Mouse (Mus musculus) left cerebral cortex, postnatal 36 days (tissue): ENCODE data around the gene Kctd21. TPM values are rescaled to one million over a fixed set of nuclear protein-coding genes. Genes with fewer than 3 reads are reported as not detected.

Source experiments
- DNase-seq, 2 experiments: peaks; one replicate each; pipeline ENCODE4 v3.0.0; 2021 to 2022; ENCODE audit warnings: low spot score in 2 of 2, mixed read lengths in 1 of 2
- intact Hi-C: fragments of 180-260 bp; cut with DNase I; formaldehyde crosslinking; loops from one replicate; pipeline ENCODE4 v1.15.1; 2025
- total RNA-seq, 2 experiments: library from RNA; stranded (reverse); gene quantifications; 2 replicates each; pipeline ENCODE4 v1.2.3; 2021

Gene Kctd21
- total RNA-seq = 10 to 100 TPM; 12.9 to 13.5 TPM

GRCm38 (mm10) chr7:97331726-97332666 is at the start of gene Kctd21, which contains the start of gene Usp35:
Gene Kctd21, plus strand, starts transcription at chr7:97332327.
Gene Usp35, minus strand, starts transcription at chr7:97332020.
- intact Hi-C loops = no loop called here
- peak; percentile 91 to 95 for DNase-seq

GRCm38 (mm10) chr7:97296986-97297385 is 35.1 kb upstream of the Kctd21 start:
- DNase-seq = no peak
- intact Hi-C loops = loop anchor here (2.0 kb wide), 2 partner anchors 218 to 326 kb away; no protein-coding TSS in a partner anchor

DNA sequence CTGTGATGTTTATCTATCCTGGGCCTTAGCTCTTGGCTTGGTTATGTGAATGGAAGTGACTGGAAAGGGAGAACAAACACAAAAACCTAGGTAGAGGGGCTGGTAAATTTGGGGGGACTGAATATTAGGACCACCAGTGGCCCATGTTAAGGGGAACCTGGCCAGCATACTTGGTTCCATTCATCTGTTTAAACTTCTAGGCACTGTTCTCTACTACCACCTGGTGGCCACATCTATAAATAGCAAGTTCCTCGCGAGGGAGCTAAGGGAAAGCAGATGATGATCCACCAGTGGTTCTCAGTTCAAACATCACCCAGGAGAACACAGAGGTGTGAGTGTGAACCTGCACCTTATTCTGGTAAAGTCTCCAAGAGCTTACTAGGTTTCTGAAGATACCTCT is 34.7 kb upstream of the Kctd21 start:
- DNase-seq = peak; percentile 57 to 63

DNA sequence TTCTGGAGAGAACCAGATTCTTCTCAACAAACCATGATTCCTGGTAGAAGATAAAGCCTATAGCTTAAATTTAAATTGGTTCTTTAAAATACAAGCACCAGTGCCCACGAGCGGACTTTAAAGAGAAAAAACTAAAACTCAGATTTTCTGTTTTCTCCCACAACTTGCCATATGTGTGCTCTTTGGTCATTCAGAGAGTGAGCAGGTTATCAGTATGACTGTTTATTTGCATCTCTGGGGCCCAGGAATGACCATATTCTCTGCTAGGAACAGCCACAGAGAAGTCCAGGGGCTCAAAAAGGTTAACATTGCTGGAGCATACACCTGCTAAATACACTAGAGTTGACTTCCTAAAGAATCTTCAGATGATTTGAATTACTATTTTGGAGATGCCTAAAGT is 33.8 kb upstream of the Kctd21 start:
- DNase-seq = no peak
- intact Hi-C loops = no loop called here

More for the DNA sequence above, 34.7 kb upstream of the Kctd21 start:
- intact Hi-C loops = loop anchor here (2.0 kb wide), 2 partner anchors 219 to 327 kb away; no protein-coding TSS in a partner anchor

DNA sequence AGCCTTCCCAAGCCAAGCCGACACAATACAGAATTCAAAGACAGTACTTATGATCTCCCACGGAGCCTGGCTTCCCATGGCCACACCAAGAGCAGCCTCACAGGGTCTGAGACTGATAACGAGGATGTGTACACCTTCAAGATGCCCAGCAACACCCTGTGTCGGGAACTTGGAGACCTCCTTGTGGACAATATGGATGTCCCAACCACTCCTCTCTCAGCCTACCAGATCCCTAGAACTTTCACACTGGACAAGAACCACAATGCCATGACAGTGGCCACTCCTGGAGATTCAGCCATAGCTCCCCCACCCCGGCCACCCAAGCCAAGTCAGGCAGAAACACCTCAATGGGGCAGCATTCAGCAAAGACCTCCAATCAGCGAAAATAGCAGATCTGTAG is 33.2 kb upstream of the Kctd21 start:
- no peak for DNase-seq
- intact Hi-C loops = no loop called here

GRCm38 (mm10) chr7:97300914-97301313 is 31.2 kb upstream of the Kctd21 start:
- intact Hi-C loops = no loop called here
- no peak for DNase-seq

DNA sequence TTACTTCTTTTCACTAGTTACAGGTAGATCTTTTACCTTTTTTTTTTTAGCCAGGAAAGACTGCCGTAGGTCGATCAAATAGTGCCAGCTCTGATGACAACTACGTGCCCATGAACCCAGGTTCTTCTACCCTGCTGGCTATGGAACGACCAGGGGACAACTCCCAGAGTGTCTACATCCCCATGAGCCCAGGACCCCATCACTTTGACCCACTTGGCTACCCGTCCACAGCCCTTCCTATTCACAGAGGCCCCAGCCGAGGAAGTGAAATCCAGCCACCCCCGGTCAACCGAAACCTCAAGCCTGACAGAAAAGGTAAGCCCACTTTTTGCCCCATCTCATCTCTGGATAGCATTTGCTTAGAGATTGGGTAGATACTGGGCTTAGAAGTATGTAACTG is 30.8 kb upstream of the Kctd21 start:
- no peak for DNase-seq
- intact Hi-C loops = no loop called here

DNA sequence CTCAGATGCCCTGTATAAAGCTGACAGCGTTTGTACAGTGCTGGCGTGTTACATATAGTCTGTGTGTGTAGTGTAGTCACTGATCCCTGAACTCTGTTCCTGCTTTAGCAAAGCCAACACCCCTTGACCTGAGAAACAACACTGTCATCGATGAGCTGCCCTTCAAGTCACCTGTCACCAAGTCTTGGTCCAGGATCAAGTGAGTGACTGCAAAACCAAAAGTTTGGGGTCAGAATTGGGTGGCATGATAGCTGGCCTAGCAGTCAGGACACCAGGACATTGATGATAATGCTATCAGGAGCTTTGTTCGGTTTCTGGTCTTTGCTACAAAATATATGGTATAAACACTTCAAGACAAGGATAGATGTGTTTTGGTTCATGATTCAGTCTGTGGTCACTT is 29.9 kb upstream of the Kctd21 start:
- intact Hi-C loops = no loop called here
- DNase-seq = no peak

GRCm38 (mm10) chr7:97302876-97303275 is 29.3 kb upstream of the Kctd21 start:
- intact Hi-C loops = no loop called here
- DNase-seq = peak in 1 of 2 experiments; percentile 3

DNA sequence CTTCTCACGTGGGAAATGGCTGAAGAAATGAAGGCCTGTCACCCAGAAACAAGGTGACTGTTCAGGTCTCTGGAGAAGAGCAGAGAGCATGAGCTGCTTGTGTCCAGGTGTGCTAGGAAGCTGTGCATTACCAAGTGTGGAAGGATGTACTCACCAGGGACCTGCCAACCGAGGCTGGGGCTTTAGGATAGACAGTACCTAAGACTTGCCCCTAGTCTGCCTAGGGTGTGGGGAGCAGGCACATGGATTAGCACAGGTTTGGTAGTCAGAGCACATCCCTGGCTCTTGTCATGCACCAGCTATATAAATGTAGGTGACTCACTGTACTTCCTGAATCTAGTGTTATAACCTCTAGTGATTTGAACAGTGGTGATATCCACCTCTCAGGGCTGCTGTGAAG is 28.5 kb upstream of the Kctd21 start:
- DNase-seq = no peak
- intact Hi-C loops = no loop called here

- DNase-seq = no peak
- intact Hi-C loops = no loop called here
These were observed 27.7 kb upstream of the Kctd21 start for GRCm38 (mm10) chr7:97304471-97304870.

- intact Hi-C loops = no loop called here
- no peak for DNase-seq
These were observed 26.9 kb upstream of the Kctd21 start for GRCm38 (mm10) chr7:97305206-97305605.

GRCm38 (mm10) chr7:97306813-97307212 is 25.3 kb upstream of the Kctd21 start:
- DNase-seq = no peak

DNA sequence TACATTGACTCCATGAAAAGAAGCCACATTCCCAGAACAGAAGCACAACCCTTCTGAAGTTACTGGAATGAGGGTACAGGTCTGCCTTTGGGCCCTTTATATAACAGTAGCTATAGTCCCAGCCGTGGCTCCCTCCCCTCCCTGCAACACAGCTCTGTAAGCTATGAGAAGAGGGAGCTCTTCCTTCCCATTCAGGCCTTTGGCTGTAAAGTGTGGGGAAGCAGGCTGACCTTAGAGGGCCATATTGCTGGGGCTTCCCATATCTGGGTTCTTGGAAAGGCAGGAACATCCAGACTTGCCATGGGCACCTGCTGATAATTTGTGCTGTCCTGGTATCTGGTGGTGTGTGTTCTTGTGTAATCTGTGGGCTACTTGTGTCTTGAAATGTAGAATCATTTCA is 24.6 kb upstream of the Kctd21 start:
- DNase-seq = no peak

More at GRCm38 (mm10) chr7:97306813-97307212, 25.3 kb upstream of the Kctd21 start:
- intact Hi-C loops = no loop called here

DNA sequence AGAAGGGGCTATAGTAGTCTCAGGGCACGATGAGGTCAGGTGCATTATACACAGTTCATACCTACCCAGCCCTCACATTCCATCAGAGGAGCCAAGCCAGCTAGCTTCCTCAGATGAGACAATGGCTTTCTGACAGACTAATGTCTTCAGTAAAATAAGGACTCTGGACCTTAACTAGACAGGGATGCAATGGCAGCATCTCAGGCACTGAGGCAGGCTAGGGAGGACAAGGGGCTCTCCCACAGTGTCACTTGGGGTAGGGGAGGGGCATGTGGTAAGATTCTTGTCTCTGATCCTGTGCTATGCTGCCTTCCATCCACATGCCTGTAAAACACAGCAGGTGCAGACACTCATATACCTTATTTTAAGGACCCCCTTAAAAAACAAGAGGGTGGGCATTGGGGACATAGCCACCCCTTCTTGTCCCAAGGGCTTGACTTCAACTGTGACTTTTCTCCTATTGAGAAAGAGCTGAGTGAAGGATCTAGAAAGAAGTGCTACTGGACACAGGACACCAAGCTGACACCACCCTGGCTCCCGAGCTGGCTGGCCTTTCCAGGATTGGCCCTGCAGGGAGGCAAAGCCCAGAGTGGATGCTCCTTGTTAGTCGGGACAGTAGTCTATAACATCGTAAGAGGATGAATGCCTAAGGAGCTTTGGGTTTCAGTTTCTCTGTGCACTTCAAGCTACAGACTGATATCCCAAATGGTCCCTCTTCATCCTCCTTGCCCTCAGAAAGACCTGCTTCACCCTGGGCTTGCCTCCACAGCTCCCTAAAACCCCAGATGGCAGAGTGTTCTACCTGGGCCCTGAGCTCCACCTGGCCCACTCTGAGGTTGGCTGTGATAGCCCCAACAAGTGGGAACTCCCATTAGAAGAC is 22.4 kb upstream of the Kctd21 start:
- no peak for DNase-seq

More for the DNA sequence above, 24.6 kb upstream of the Kctd21 start:
- intact Hi-C loops = no loop called here

GRCm38 (mm10) chr7:97310341-97310635 is 21.8 kb upstream of the Kctd21 start:
- DNase-seq = no peak
- intact Hi-C loops = no loop called here

More for the DNA sequence above, 22.4 kb upstream of the Kctd21 start:
- intact Hi-C loops = no loop called here

DNA sequence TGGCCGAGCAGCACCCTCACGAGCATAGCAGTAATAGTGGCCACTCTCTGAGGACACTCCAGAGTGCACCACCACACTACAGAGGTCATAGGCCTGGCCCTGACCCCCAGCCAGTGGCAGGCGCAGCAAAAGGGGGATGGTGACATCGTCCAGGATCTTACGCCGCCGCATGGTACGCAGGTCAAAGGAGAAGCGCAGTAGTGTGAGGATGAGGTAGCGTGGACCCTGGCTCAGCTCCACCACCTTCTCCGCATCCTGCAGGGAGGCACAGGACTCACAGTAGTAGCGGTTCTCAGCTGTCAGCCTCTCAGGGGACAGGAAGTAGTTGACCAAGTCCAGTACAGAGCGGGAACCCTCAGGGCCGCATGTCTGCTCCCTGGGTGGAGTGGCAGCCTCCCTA is 20.5 kb upstream of the Kctd21 start:
- intact Hi-C loops = no loop called here
- DNase-seq = no peak

DNA sequence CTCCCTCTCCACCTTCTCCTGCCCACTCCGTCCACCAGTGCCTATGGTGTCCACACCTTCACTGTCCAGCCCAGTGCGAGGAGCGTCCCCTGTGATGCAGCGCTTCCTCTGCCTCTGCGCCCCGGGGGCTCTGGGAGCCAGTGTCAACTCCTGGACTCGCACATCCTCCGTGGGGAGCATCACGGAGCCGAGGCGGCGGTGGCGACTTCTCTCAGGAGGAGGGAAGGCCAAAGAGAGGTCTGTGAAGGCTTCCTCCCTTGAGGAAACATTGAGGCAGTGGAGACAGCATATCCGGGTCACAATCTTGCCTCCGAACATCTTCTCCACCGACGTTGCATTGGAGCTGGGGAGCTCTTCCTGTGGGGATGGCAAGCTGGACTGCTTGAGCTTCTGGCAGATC is 19.9 kb upstream of the Kctd21 start:
- DNase-seq = no peak
- intact Hi-C loops = no loop called here

GRCm38 (mm10) chr7:97312856-97313255 is 19.3 kb upstream of the Kctd21 start:
- intact Hi-C loops = no loop called here
- DNase-seq = no peak

DNA sequence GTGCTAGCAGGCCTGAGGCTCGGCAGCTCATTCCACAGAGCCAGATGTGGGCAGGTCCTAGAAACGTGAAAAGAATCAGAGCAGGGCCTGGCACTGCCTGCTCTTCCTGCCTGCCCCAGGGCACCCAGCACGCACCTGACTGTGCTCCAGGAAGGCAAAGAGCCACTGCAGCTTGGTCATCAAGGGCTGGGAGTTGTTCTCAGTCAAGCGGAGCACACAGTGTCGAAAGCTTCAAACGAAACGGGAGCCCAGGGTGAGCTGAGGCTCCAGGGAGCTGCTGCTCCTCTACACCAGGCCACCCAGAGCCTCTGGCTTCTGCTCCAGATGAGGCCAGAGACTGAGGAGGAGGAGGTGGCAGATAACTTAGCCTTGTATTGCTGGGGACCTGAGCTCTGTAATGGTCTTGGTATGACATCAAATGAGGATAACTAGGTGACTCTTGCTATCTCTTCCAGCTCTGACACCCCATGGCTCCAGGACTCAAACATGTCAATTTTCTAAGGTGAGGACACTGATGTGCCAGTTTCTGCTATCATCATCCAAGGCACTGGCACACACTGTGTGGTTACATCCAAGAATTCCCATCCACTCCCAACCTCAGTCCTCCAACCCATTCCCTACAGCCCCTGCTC is 18.6 kb upstream of the Kctd21 start:
- no peak for DNase-seq
- intact Hi-C loops = no loop called here
